Mouse (Mus musculus): ENCODE measurements around the gene Spdef.

The Spdef gene

DNA sequence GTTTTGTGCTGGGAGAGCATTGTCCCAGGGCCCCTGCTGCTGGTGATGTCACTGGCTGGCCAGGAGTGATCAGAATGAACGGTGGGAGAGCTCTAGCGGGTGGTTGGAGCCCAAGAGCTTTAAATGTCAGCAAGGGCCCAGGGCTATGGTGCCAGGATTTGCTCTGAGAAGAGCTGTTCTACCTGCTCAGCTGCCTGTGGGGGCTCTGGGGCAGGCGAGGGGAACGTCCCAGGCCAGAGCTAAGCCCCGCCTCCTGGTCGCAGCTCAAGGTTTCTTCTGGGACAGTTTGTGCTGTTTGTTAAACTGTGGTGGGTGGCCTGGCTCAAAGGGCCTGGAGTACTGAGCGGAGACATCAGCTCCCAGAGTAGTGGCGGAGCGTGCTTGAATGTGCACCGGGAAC is 3.3 kb downstream of the Spdef start:
- DNase-seq (ENCODE audit: low read depth, low spot score): no peak

DNA sequence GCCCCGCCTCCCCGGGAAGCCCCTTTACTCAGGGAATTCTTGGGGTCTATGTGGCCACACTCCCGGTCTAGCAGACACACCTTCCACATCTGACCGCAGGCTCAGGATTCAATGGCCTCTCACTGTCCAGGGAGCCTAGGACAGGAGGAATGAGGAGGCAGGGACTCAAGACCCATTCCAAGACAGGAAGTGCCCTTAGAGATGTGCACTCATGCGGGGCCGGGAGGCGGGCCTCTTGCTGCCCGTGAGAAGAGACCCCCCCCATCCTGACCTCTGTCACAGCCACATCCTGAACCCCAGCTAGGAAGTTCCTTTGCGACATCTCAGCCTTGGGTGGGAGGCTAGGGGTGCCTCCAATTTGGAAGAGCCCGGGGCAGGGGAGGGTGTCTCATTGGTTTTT is 3.7 kb downstream of the Spdef start:
- no peak for DNase-seq (ENCODE audit: low read depth, low spot score)

DNA sequence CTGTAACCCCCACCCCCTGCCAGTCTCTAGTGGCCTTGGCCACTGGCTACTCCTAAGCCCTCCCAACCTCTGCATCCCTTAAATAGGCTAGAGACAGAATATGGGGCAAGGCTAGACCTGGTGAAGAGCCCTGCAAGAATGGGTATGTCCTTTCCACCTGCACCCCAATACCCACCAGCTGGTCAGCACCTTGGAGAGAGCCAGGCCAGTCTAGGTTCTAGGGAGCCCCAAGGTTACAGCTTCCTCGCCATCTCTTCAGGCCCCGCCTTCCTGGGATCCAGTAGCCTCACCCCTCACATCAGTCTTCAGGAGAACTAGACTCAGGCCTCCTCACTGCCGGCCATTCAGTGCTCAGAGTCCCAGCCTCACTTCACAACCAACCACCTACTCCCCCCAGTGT is 4.4 kb downstream of the Spdef start:
- no peak for DNase-seq (ENCODE audit: low read depth, low spot score)

DNA sequence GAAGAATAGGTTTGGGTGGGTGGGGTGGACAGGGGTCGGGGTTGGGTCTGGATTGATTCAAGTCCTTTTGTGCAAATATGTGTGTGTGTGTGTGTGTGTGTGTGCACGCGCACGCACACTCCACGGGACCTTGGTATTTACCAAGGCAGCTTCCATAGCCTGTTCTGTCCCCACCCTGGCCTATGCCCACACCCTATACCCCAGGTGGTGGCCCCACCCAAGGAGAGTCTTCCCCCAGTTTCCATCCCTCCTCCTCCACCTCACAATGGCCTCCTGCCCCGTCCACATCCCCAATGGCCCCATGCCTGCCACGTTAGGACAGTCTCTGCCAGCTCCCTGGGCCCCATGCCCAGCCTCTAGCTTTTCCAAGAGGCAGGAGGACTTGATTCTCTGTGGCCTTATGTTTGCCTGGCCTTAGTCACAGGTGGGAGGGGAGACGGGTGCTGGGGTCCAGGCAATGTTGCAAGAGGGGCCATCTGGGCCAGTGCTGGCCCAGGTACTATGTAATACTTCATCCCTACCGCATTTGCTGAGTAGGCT is 7.6 kb downstream of the Spdef start:
- DNase-seq (ENCODE audit: low read depth, low spot score): no peak

DNA sequence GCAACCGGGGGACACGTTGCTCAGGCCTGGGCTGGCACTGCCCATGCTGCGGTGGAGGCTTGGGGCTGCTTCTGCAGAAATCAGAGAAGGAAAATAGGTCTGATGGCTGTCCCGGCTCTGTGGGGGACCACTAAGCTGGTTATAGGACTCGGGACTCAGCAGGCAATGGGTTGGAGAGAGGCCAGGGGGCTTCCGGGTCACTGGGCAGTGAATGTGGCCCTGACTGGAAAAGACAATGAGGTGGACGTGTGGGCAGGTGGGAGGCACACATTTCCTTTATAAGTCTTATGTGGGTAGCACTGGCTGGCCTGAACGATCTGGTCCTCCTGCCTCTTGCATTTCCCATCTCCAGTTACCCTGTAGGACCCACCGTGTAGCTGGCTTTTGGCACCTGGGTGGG is 8.4 kb downstream of the Spdef start:
- no peak for DNase-seq (ENCODE audit: low read depth, low spot score)

DNA sequence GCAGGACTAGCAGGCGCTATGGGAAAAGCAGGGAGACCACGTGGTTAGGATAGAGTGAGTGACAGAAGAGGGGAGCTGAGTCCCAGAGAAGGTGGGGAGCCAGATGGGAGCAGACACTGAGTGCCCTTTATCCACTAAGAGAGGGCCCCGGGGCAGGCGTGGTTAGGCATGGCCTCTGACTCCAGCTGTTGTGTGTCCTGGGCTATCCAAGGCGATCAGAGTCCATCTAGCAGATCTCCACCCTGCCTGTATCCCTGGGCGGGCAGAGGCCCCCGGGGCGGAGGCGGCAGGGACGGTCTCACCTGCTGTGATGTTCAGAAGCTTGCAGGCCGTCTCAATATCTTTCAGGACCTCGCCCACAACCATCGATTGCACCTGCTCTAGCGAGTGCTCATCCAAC is 9.1 kb downstream of the Spdef start:
- no peak for DNase-seq (ENCODE audit: low read depth, low spot score)

DNA sequence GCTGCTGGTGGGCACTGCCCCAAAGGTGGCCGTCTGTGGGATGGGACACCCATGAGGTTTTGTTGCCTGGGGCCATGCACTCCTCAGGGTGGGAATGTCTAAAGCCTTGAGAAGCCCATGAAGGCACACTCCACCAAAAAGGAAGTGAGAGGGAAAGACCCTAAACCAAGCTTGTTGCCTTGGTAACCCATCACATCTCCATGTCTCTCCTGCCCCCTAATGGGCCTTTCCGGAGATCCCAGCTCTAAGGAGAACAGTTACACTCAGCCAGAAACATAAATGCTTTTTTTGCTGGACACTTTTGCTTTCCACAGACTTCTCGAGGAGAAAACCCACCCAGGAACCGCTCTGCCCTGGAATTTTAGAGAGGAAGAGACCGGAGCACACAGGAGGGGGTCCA is 10.5 kb downstream of the Spdef start:
- DNase-seq (ENCODE audit: low read depth, low spot score): no peak

DNA sequence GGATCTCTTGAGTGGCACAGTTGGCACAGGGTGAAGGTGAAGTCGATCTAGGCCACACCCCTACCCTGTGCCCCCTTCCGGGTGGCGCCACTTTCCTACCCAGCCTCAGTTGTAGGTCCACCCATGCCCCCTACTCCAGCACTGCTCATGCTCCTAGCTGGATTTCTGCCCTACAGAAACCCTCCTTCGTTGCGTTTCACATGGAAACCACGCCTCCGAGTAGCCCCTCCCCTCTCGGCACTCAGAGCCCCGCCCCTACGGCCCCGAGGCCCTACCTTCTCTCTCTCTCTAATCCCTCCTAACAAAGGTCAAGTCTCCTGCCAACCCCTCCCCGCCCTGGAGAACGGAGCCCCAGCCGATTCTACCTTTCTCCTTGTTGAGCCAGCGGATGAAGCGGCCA is 12.0 kb downstream of the Spdef start:
- peak; percentile 70 for DNase-seq (ENCODE audit: low read depth, low spot score)

DNA sequence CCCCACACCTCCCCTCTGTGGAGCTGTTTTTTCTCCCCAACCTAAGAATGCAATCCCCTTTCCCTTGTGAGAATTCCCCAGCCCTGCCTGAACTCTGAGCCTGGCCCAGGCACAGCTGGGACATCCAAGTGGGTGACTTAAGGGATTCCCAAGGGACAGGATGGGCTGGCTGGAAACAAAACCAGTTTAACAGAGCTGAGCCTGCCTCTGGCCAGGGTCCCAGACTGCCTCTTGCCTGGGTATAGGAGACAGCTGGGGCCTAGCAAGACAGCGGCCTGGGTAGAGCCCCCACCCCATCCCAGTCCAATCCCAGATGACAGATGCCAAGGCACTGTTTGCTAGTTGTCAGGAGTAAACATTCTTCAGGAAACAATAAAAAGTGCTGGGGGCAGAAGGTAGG is 15.9 kb downstream of the Spdef start:
- no peak for DNase-seq (ENCODE audit: low read depth, low spot score)

DNA sequence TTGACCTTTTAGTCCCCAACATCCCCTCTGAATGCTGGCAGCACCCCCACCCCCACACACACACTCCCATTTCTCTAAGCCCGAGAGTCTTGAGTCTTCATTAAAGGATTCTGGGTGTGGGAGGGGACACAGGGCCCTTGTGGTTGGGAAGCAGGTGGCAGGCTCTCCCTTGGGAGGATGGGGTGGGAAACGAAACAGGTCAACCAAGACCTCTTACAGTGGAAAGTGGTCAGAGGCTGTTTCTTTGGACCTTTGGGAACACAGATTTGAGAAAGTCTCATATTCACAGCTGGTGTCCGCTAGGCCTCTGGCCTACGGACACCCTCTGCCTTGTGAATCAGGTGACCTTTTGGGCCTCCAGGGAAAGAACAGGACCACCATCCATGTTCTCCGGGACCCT is 19.1 kb downstream of the Spdef start:
- DNase-seq (ENCODE audit: low read depth, low spot score): no peak

DNA sequence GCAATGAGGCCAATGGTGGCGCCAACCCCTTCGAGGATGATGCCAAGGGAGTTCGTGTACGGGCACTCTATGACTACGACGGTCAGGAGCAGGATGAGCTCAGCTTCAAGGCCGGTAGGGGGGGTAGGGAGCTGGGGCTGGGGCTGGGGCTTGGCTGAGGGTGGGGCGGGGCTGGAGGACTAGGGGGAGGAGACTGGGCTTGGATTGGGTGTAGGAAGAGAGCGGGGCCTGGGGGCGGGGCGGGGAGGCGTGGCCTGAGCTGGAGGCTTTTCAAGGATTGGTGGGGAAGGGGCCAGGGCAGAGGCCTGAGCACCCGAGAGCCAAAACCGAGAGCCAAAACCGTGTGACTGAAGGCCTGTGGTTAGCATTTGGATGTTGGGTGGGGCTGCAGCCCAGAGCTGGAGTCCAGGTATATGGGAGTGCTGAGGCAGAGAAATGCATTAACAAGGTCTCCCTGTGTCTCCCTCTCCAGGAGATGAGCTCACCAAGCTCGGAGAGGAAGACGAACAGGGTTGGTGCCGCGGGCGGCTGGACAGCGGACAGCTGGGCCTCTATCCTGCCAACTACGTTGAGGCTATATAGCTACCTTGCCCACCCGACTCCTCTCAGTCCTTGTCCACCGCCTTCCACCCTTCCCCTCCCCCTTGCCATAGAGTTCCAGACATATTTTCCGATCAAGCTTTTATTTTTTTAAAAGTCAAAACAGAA is 20.6 kb downstream of the Spdef start:
- peak; percentile 89 for DNase-seq (ENCODE audit: low read depth, low spot score)

DNA sequence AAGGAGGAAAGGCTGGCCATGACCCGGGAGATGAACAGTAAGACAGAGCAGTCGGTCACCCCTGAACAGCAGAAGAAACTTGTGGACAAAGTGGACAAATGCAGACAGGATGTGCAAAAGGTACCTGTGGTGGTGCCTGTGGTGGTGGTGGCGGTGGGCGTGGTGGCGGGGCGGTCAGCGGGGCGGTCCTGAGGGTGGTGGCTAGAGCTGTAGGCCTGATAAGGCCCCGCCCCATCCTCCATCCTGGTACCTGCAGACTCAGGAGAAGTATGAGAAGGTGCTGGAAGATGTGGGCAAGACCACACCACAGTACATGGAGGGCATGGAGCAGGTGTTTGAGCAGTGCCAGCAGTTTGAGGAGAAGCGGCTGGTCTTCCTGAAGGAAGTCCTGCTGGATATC is 23.1 kb downstream of the Spdef start:
- no peak for DNase-seq (ENCODE audit: low read depth, low spot score)

DNA sequence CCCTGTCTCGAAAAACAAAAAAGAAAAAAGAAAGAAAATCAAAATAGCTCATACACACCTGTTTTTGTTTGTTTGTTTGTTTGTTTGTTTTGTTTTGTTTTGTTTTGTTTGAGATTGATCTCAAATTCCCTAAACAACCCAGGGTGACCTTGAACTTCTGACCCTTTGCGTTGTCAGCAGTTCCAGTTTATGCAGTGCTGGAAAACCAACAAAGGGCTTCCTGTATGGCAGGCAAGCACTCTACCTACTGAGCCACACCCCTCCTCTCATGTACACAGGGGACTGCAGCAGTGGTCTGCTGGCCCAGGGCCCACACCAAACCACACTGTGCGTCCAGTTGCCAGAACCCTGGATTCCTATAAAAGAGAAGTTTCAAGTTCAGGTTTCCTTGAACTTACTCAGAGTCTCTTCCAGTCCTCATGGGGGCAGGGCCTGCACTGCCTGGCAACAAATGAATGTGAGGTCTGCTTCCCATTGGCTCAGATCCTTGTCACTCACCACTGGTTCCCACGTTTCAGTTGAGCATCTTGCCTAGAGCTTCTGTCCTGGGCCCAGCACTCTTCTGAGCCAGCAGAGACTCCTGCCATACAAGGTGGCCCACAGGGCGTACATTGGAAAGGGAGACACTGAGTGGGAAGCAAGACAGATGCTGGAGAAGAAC is 24.7 kb downstream of the Spdef start:
- peak; percentile 79 for DNase-seq (ENCODE audit: low read depth, low spot score)

DNA sequence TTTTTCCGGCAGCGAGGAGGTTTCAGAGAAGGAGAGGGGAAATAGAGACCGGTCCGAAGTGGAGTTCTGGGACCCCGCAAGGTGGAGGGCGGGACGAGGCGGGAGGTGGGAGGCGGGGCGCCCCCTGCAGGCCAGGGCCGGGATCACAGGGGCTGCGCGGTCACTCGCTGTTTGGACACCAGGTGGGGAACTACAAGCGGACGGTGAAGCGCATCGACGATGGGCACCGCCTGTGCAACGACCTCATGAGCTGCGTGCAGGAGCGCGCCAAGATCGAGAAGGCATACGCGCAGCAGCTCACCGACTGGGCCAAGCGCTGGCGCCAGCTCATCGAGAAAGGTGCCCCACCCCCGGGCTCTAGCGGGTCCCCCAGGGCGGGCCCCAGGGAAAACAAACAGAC is 26.2 kb downstream of the Spdef start:
- no peak for DNase-seq (ENCODE audit: low read depth, low spot score)

DNA sequence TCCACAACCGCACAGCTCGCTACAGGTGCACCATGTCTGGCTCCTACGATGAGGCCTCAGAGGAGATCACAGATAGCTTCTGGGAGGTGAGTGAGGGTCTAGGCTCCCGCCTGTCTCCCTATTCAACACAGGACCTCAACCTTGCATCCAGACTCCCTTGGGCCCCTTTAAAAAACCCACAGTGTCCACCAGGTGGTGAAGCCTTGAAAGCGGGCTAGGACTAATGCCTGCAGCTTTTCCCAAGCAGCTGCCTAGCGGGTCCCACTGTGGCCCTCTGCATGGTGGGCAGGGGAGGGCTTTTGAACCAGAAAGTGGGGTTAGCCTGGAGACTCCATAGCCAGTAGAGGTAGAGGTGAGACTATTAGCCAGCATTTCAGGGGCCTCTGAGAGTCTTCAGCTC is 26.9 kb downstream of the Spdef start:
- no peak for DNase-seq (ENCODE audit: low read depth, low spot score)

DNA sequence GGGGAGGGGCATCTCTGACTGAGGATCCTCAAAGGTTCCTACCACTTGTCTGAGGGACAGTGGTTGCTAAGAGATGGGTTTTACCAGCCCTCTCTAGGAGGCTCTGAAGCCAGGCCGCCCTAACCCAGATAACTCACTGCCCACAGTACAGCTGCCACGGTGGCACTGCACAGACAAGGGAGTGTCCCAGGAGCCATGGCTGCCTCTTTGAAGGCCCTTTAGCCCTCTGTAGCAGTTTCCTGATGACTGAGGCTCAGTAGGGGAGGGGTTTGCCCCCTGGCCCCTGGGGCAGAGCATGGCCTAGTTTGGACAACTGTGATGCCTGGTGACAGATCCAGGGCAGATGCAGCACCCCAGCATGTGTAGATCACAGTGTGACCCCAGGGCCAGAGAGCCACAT is 27.9 kb downstream of the Spdef start:
- no peak for DNase-seq (ENCODE audit: low read depth, low spot score)

DNA sequence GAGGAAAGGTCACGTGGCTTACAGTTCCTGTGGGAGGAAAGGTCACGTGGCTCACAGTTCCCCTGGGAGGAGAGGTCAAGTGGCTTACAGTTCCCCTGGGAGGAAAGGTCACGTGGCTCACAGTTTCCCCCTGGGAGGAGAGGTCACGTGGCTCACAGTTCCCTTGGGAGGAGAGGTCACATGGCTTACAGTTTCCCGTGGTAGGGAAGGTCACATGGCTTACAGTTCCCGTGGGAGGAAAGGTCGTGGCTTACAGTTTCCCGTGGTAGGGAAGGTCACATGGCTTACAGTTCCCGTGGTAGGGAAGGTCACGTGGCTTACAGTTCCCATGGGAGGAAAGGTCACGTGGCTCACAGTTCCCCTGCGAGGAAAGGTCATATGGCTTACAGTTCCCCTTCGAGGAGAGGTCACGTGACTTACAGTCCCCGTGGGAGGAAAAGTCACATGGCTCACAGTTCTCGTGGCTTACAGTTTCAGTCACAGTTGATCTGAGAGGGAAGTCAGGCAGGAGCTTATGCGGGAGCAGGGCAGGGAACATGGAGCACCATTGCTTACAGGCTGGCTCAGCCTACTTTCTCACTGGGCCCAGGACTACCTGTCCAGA is 29.0 kb downstream of the Spdef start:
- DNase-seq (ENCODE audit: low read depth, low spot score): no peak

DNA sequence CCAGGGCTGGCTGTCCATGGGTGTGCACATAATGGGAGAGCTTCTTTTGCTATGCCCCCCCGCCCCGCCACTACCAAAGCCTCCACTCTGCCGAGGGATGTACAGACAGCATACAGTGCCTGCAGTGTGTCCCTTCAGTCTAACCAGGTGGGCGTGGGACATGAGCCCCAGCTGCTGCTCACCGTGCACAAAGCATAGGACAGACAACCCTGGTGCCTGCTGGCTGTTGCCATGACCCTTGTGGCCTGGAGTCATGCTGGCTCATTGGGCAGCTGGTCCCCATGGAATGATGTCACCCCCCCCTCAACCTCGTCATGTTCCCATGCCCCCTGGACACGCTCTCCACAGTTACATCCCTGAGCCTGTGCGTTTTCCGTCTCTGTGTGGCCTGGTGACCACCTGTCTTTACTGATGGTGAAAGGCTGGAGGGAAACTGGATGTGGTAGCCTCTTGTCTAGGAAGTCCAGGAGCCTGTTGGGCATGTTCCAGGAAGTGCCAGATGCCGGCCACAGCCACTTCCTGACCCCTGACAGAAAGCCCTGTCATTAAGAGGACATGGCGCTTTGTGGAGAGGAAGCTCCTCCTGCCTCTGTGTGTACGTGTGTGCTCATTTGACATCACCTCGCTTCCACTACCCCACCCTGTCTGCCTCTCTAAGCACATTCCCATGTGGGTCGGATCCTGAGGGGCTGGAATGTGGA is 37.6 kb downstream of the Spdef start:
- no peak for DNase-seq (ENCODE audit: low read depth, low spot score)

DNA sequence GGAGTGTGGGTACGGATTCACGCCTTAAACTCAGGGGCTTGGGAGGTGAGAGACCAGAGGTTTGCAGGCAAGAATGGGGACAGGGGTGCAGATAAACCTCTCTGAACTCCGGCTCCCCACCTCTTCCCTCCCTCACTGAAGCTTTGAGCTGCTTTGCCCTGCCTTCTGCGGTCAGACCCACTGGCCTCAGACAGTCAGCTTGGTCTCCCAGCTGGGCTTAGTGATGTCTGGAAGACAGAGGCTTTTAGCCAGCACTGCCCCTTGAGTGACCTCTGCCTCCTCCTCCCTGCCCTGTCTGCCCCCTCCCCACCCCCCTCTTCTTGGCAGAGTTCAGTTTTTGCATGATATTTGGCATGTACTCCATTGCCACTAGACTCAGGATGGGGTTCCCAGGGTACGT is 42.4 kb downstream of the Spdef start:
- no peak for DNase-seq (ENCODE audit: low read depth, low spot score)

DNA sequence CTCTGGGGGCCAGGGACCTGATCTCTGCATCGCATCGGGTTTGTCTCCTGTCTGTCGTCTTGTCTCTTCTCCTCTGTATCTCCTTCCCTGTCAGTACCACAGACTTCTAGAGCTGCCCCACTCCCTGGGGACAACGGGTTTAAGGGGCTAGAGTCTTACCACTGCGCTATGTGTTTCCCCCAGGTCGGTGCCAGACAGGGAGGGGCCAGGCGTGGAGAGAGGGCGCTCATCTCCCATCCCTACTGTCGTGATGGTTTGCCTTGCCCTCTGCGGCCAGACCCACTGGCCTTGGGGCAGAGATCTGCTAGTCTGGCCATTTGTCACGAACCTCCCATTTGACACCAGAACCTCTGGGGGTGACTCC is 43.2 kb downstream of the Spdef start:
- no peak for DNase-seq (ENCODE audit: low read depth, low spot score)

DNA sequence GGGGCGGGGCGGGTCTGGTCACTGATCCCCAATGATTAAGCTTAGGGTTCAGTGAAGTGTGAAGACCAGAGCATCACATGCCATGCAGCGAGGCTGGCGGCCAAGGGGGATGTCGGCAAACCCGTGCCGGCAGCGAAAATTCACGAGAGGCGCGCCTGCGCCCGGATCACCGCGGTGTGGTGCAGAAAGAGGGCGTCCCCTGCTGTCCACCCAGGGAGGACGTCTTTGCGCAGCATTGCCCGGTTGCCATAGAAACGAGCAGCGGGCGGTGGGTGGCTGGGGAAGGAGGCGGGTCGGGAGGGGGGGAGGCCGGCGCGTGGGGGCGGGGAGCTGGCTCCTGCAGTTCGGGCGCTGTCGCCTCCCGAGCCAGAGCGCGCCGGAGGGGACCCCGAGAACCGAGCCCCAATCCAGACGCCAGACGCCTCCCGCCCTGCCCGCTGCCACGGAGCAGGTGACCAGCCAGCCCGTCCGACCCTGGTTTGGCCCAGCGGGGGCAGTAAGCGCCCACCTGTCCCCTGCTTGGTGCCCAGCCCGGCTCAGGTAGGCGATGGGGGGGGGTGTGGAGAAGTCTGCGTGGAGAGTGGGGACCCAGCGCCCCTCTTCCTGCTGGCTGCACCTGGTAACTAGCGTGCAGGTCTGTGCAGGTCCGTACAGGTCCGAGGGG is 43.7 kb downstream of the Spdef start:
- no peak for DNase-seq (ENCODE audit: low read depth, low spot score)

Data from WW6 (cell line).